Mouse (Mus musculus) CH12.LX (cell line): ENCODE data around the gene Ptpn11. TPM values are rescaled to one million over a fixed set of nuclear protein-coding genes. Genes with fewer than 3 reads are reported as not detected.

ENCODE experiments used
- DNase-seq: peaks from one replicate; pipeline ENCODE4 v3.0.0-alpha.2; 2013; ENCODE audit errors: extremely low read depth
- H3K27ac ChIP-seq: 2 replicates; pipeline ENCODE4 v1.5.1; 2012; ENCODE audit warnings: low read depth, mild to moderate bottlenecking, control low read depth, moderate library complexity; ENCODE audit not compliant: insufficient read depth
- H3K27me3 ChIP-seq: replicated peaks from 2 replicates; pipeline ENCODE3; 2012; ENCODE audit warnings: inconsistent platforms
- H3K36me3 ChIP-seq, 2 experiments: replicated peaks in 1 of 2; 2 replicates each; pipeline versions ENCODE3 to v1.6.1; 2012; ENCODE audit warnings: inconsistent platforms in 1 of 2, low read length in 1 of 2, mild to moderate bottlenecking in 1 of 2, mixed read lengths in 1 of 2, moderate library complexity in 1 of 2; ENCODE audit not compliant: control insufficient read depth in 1 of 2, insufficient read depth in 1 of 2
- H3K4me1 ChIP-seq, 2 experiments: 2 replicates each; pipeline ENCODE4 v1.6.1; 2012; ENCODE audit warnings: inconsistent platforms in 1 of 2, moderate library complexity in 1 of 2; ENCODE audit not compliant: insufficient read depth in 2 of 2, control insufficient read depth in 1 of 2
- H3K4me2 ChIP-seq: 2 replicates; pipeline ENCODE4 v1.6.1; 2012; ENCODE audit warnings: low read depth, mild to moderate bottlenecking, control low read depth; ENCODE audit not compliant: poor library complexity, insufficient read depth, severe bottlenecking
- H3K4me3 ChIP-seq, 3 experiments: fragments of 150-350 bp in 1 of 3; sonication (generic) in 1 of 3; replicated peaks in 1 of 3; 2 replicates each; pipeline versions ENCODE3 to v1.5.1; 2011 to 2012; ENCODE audit warnings: low read depth in 2 of 3, low read length in 2 of 3, mild to moderate bottlenecking in 2 of 3, moderate library complexity in 2 of 3, control low read depth in 1 of 3, improper control_type of control experiment in 1 of 3, inconsistent platforms in 1 of 3, mixed read lengths in 1 of 3; ENCODE audit not compliant: poor library complexity in 1 of 3
- H3K79me2 ChIP-seq: replicated peaks from 2 replicates; pipeline ENCODE4 v1.6.1; 2012; ENCODE audit warnings: mild to moderate bottlenecking, moderate library complexity; ENCODE audit not compliant: control insufficient read depth, poor library complexity, insufficient read depth, severe bottlenecking; ENCODE audit errors: extremely low read depth
- H3K9ac ChIP-seq: 2 replicates; pipeline ENCODE4 v1.6.1; 2012; ENCODE audit warnings: low read depth, mild to moderate bottlenecking, control low read depth, moderate library complexity; ENCODE audit not compliant: insufficient read depth
- H3K9me3 ChIP-seq: replicated peaks from 2 replicates; pipeline ENCODE3; 2012; ENCODE audit warnings: low read length, inconsistent platforms, mixed read lengths
- BHLHE40 ChIP-seq: IDR thresholded peaks from 2 replicates; pipeline ENCODE4 v1.6.1; 2011; ENCODE audit warnings: mild to moderate bottlenecking, low read depth, low read length, improper control_type of control experiment
- CHD1 ChIP-seq: IDR thresholded peaks from 2 replicates; pipeline ENCODE4 v1.6.1; 2012; ENCODE audit warnings: low read depth, low read length, improper control_type of control experiment, inconsistent platforms
- CHD2 ChIP-seq: IDR thresholded peaks from 2 replicates; pipeline ENCODE4 v1.6.1; 2011; ENCODE audit warnings: low read length, improper control_type of control experiment
- CTCF ChIP-seq, 2 experiments: IDR thresholded peaks in 1 of 2; conservative IDR thresholded peaks in 1 of 2; 2 replicates each; pipeline ENCODE4 v1.5.1; 2011 to 2012; ENCODE audit warnings: low read depth in 2 of 2, low read length in 2 of 2, improper control_type of control experiment in 1 of 2, inconsistent platforms in 1 of 2, mild to moderate bottlenecking in 1 of 2, moderate library complexity in 1 of 2
- E2F4 ChIP-seq: IDR thresholded peaks from 2 replicates; pipeline ENCODE4 v1.6.1; 2011; ENCODE audit warnings: low read depth, low read length, improper control_type of control experiment; ENCODE audit not compliant: insufficient replicate concordance
- EP300 ChIP-seq: IDR thresholded peaks from 2 replicates; pipeline ENCODE4 v1.6.1; 2011; ENCODE audit warnings: low read length, improper control_type of control experiment
- ETS1 ChIP-seq: conservative IDR thresholded peaks from 2 replicates; pipeline ENCODE4 v1.6.1; 2012; ENCODE audit warnings: low read depth, mild to moderate bottlenecking, inconsistent platforms, low read length, improper control_type of control experiment, moderate library complexity
- GABPA ChIP-seq: IDR thresholded peaks from 2 replicates; pipeline ENCODE4 v1.6.1; 2012; ENCODE audit warnings: low read depth, low read length, improper control_type of control experiment, inconsistent platforms; ENCODE audit not compliant: insufficient replicate concordance
- HCFC1 ChIP-seq: IDR thresholded peaks from 2 replicates; pipeline ENCODE4 v1.6.1; 2012; ENCODE audit warnings: low read depth, mild to moderate bottlenecking, inconsistent platforms, low read length, improper control_type of control experiment
- IRF4 ChIP-seq: IDR thresholded peaks from 2 replicates; pipeline ENCODE4 v1.6.1; 2014; ENCODE audit warnings: low read depth, mild to moderate bottlenecking, inconsistent platforms, low read length, improper control_type of control experiment
- JUN ChIP-seq: IDR thresholded peaks from 2 replicates; pipeline ENCODE4 v1.6.1; 2011; ENCODE audit warnings: low read depth, mild to moderate bottlenecking, low read length, improper control_type of control experiment, moderate library complexity; ENCODE audit not compliant: insufficient read depth
- JUND ChIP-seq: conservative IDR thresholded peaks from 2 replicates; pipeline ENCODE4 v1.6.1; 2011; ENCODE audit warnings: low read depth, low read length, improper control_type of control experiment
- MAFK ChIP-seq: IDR thresholded peaks from 2 replicates; pipeline ENCODE4 v1.6.1; 2011; ENCODE audit warnings: low read length, improper control_type of control experiment; ENCODE audit not compliant: insufficient replicate concordance
- MAX ChIP-seq: IDR thresholded peaks from 2 replicates; pipeline ENCODE4 v1.6.1; 2011; ENCODE audit warnings: low read length, improper control_type of control experiment
- MAZ ChIP-seq: IDR thresholded peaks from 2 replicates; pipeline ENCODE4 v1.6.1; 2012; ENCODE audit warnings: low read depth, mild to moderate bottlenecking, inconsistent platforms, low read length, improper control_type of control experiment, moderate library complexity
- MEF2A ChIP-seq: IDR thresholded peaks from 2 replicates; pipeline ENCODE4 v1.6.1; 2014; ENCODE audit warnings: low read depth, mild to moderate bottlenecking, inconsistent platforms, low read length, improper control_type of control experiment, borderline replicate concordance
- MXI1 ChIP-seq: IDR thresholded peaks from 2 replicates; pipeline ENCODE4 v1.6.1; 2011; ENCODE audit warnings: mild to moderate bottlenecking, low read depth, low read length, improper control_type of control experiment
- MYC ChIP-seq: IDR thresholded peaks from 2 replicates; pipeline ENCODE4 v1.6.1; 2011; ENCODE audit warnings: low read depth, mild to moderate bottlenecking, improper control_type of control experiment, low read length
- NELFE ChIP-seq: IDR thresholded peaks from 2 replicates; pipeline ENCODE4 v1.6.1; 2011; ENCODE audit warnings: low read depth, low read length, improper control_type of control experiment
- NRF1 ChIP-seq: IDR thresholded peaks from 2 replicates; pipeline ENCODE4 v1.6.1; 2014; ENCODE audit warnings: low read depth, mild to moderate bottlenecking, inconsistent platforms, low read length, improper control_type of control experiment, moderate library complexity
- PAX5 ChIP-seq: IDR thresholded peaks from 2 replicates; pipeline ENCODE4 v1.6.1; 2012; ENCODE audit warnings: low read length, inconsistent platforms, mixed read lengths
- POLR2A ChIP-seq: IDR thresholded peaks from 2 replicates; pipeline ENCODE4 v1.6.1; 2011; ENCODE audit warnings: low read depth, mild to moderate bottlenecking, improper control_type of control experiment, low read length
- POLR2AphosphoS2 ChIP-seq: IDR thresholded peaks from 2 replicates; pipeline ENCODE4 v1.6.1; 2011; ENCODE audit warnings: low read depth, low read length, improper control_type of control experiment
- RAD21 ChIP-seq: IDR thresholded peaks from 2 replicates; pipeline ENCODE4 v1.6.1; 2011; ENCODE audit warnings: low read depth, mild to moderate bottlenecking, low read length, improper control_type of control experiment, moderate library complexity
- SIN3A ChIP-seq: IDR thresholded peaks from 2 replicates; pipeline ENCODE4 v1.6.1; 2012; ENCODE audit warnings: low read length, improper control_type of control experiment, inconsistent platforms
- SMC3 ChIP-seq: IDR thresholded peaks from 2 replicates; pipeline ENCODE4 v1.6.1; 2011; ENCODE audit warnings: low read depth, low read length, improper control_type of control experiment
- TBP ChIP-seq: conservative IDR thresholded peaks from 2 replicates; pipeline ENCODE4 v1.6.1; 2011; ENCODE audit warnings: low read depth, low read length, improper control_type of control experiment
- UBTF ChIP-seq: IDR thresholded peaks from 2 replicates; pipeline ENCODE4 v1.6.1; 2012; ENCODE audit warnings: low read depth, mild to moderate bottlenecking, inconsistent platforms, low read length, improper control_type of control experiment, moderate library complexity
- USF2 ChIP-seq: conservative IDR thresholded peaks from 2 replicates; pipeline ENCODE4 v1.6.1; 2011; ENCODE audit warnings: low read depth, low read length, improper control_type of control experiment
- ZC3H11A ChIP-seq: IDR thresholded peaks from 2 replicates; pipeline ENCODE4 v1.6.1; 2012; ENCODE audit warnings: low read depth, mild to moderate bottlenecking, inconsistent platforms, low read length, improper control_type of control experiment
- ZKSCAN1 ChIP-seq: IDR thresholded peaks from 2 replicates; pipeline ENCODE4 v1.6.1; 2012; ENCODE audit warnings: low read depth, inconsistent platforms, low read length, improper control_type of control experiment, borderline replicate concordance
- ZMIZ1 ChIP-seq: IDR thresholded peaks from 2 replicates; pipeline ENCODE4 v1.6.1; 2012; ENCODE audit warnings: low read depth, mild to moderate bottlenecking, inconsistent platforms, low read length, improper control_type of control experiment
- ZNF384 ChIP-seq: IDR thresholded peaks from 2 replicates; pipeline ENCODE4 v1.6.1; 2012; ENCODE audit warnings: low read depth, low read length, improper control_type of control experiment, inconsistent platforms
- dilution Hi-C: fragments of 300-500 bp; cut with MboI; formaldehyde crosslinking; loops from 2 replicates; pipeline ENCODE4 v1.14.3; 2020; ENCODE audit warnings: low sequenced_read_pairs; ENCODE audit not compliant: extremely low pct_unique_long_range_greater_than_20kb, extremely low pct_ligation_motif_present
- in situ Hi-C: fragments of 300-500 bp; cut with MboI; formaldehyde crosslinking; loops from 3 replicates; pipeline ENCODE4 v1.14.3; 2019; ENCODE audit warnings: low sequenced_read_pairs, low pct_ligation_motif_present, low pct_unique_long_range_greater_than_20kb, mixed read lengths
- polyA plus RNA-seq: library from polyadenylated mRNA; unstranded; fragments of >175 nt; gene quantifications from 2 replicates; pipeline ENCODE4 v1.2.1, GENCODE M21; 2012; ENCODE audit warnings: low read depth; ENCODE audit not compliant: insufficient read length
- total RNA-seq, 2 experiments: library from RNA; depleted of rRNA; stranded (reverse); fragments of 300-350 nt in 1 of 2; fragments of >200 nt in 1 of 2; gene quantifications; 2 replicates each; pipeline ENCODE4 v1.2.3; 2012 to 2014

Gene Ptpn11
- total and polyA plus RNA-seq, 3 experiments: 33.2 to 62.8 (median 44.6) TPM

DNA sequence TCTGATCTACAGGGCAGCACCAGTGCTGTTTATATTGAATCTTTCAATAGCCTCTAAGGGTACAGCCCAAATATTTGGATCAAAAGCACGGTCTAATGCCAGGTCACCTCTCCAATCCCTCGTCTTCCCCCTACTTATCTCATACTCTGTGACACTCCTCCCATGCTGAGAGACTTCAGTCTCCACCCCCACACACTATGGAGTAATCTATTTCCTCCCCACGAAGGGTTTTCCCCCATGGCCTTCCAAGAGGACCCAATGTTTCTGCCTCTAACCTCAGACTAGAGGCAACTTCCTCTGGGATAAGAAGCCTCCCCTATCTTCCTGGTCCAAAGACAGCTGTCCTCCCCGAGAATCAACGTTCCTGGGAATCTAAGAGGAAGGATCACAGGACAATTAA is 5.6 kb upstream of the Ptpn11 start:
- Histone ChIP-seq H3K9me3 (no peaks in the 10 kb centered on the region), H3K79me2 (no peaks in the 10 kb centered on the region), H3K4me2 (0 out of 2 replicates have a peak overlapping the region, but pooled peaks have one; percentile 1), H3K4me3 (no peak overlapping the region), H3K4me1 (peaks cover 14 to 39% of the 10 kb centered on the region in 2 experiments), H3K27ac (0 out of 2 replicates have a peak overlapping the region, but pooled peaks have one; percentile 24), H3K9ac (no peak overlapping the region), H3K36me3 (no peaks in the 10 kb centered on the region), H3K27me3 (no peaks in the 10 kb centered on the region)
- in situ Hi-C loops: no loop called here
- dilution Hi-C loops: no loop called here
- no peak for DNase-seq
- no peak for TF ChIP-seq POLR2A
- no peak for TF ChIP-seq MAX
- no peak for TF ChIP-seq MAZ
- no peak for TF ChIP-seq MYC
- TF ChIP-seq JUN: no peak
- TF ChIP-seq UBTF: no peak
- no peak for TF ChIP-seq E2F4
- no peak for TF ChIP-seq TBP
- TF ChIP-seq CHD1: no peak
- TF ChIP-seq CTCF (conservative IDR thresholded peaks at IDR 0.05 in 1 of 2, IDR thresholded peaks at IDR 0.05 in 1 of 2; ENCODE audit: low read depth in 2 of 2, low read length in 2 of 2): no peak
- no peak for TF ChIP-seq ZKSCAN1
- TF ChIP-seq ZMIZ1: no peak
- no peak for TF ChIP-seq JUND
- TF ChIP-seq MXI1: no peak
- TF ChIP-seq NRF1: no peak
- TF ChIP-seq ETS1: no peak
- TF ChIP-seq ZNF384: no peak
- no peak for TF ChIP-seq MEF2A
- TF ChIP-seq IRF4: no peak
- TF ChIP-seq USF2: no peak

DNA sequence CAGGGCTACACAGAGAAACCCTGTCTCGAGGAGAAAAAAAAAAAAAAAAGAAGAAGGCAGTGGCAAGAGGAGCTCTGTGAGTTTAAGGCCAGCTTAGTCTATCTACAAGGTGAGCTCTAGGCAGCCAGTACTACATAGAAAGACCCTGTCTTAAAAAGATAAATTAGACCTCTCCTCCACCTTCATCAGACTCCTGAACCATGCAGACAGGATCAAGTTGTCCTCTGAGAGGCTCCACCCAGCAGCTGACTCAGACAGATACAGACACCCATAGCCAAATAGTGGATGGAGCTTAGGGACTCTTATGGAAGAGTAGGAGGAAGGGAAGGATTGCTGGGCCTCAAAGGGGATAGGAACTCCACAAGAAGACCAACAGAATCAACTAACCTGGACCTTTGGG is 3.0 kb upstream of the Ptpn11 start:
- peaks cover 13% of the 10 kb centered on the region for H3K79me2 ChIP-seq
- H3K4me3 ChIP-seq: no peak overlapping the region
- no peak overlapping the region for H3K27ac ChIP-seq
- H3K27me3 ChIP-seq: no peaks in the 10 kb centered on the region
- in situ Hi-C loops (no loop called here), dilution Hi-C loops (no loop called here)
- peaks cover 14 to 39% of the 10 kb centered on the region in 2 experiments for H3K4me1 ChIP-seq
- H3K9me3 ChIP-seq: no peaks in the 10 kb centered on the region
- H3K36me3 ChIP-seq: no peaks in the 10 kb centered on the region
- TF ChIP-seq GABPA (no peak), ZKSCAN1 (no peak), RAD21 (no peak), ZMIZ1 (no peak), SMC3 (no peak), NELFE (no peak), BHLHE40 (no peak), MAFK (no peak), MYC (no peak), ETS1 (no peak), NRF1 (no peak), ZC3H11A (no peak), CHD2 (no peak), EP300 (no peak), HCFC1 (no peak), SIN3A (no peak), PAX5 (no peak), POLR2AphosphoS2 (no peak)
- no peak overlapping the region; the same call in 1 of the 2 replicates for H3K4me2 ChIP-seq
- H3K9ac ChIP-seq: no peak overlapping the region
- no peak for DNase-seq
